Mouse (Mus musculus) urinary bladder, postnatal 14 days (tissue): ENCODE measurements around the gene Akap5.

ENCODE experiments used
- DNase-seq: peaks from one replicate; pipeline ENCODE4 v3.0.0; 2021; ENCODE audit warnings: low spot score

Akap5 gene

GRCm38 (mm10) chr12:76369206-76369977 lies 44.7 kb downstream of the Akap5 start, which contains the start of gene Zbtb25:
TSS of gene Zbtb25 (minus strand) at chr12:76369602.
- peak; percentile 81 for DNase-seq

DNA sequence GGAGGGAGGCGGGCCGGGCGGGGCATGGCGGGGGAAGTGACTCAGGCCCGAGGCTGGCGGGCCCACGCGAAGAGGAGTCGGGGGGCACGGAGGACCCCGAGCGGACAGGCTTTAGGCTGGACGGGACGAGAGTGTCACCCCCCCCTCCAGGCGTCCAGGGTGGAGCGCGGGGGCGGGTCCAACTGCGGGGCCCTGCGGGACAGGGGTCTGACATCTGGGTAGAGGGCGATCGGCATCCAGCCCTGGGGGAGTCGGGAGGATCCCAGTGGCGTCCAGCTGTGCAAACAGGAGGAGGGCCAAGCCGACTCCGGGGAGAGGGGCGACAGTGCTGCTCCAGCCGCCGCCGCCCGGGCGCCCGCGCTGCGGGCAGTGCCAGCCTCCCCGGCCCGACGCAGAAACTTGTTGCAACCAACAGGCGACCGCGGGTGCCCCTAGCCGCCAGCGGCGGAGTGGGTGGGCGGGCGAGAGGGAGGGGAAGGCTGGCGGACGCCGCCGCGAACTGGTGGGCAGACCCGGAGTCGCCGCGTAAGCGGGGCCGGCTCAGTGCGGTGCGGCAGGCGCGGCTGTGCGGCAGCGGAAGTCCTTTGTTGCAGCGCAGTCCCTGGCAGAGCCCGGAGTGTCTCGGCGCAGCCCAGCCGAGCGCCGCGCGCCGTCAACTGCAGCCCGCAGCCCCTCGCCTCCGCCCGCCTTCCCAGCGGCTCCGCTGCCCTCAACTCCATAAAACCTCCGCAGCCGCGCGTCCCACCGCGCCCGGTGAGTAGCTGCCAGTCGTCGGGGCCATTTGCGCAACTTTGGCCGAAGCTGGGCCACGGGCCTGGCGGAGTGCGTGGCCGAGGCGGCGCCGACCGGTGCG lies 45.5 kb downstream of the Akap5 start, which contains the start of gene Zbtb1:
Zbtb1 (plus strand) TSS at position 289 of the 853 bp plus-strand sequence.
- DNase-seq = peak; percentile 81

- DNase-seq = peak; percentile 83
These were observed 46.3 kb downstream of the Akap5 start for GRCm38 (mm10) chr12:76370831-76371571.

DNA sequence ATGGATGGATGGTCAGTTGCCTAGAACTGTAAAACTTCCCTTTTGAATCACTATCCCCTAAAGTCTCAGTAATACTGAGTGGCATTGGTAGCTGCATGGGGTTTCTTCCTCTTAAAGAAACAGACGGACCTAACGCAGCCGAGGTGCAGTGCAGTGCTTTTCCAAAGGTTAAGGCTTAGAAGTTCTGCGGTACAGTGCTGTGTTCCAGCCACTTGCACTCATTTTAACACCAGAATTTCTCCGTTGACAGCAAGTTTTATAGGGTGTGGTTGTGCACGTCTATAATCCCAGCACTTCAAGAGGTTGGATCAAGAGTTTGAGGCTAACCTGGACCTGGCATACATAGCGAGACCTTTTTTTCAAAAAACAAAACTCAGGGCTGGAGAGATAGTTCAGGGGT lies 47.4 kb downstream of the Akap5 start:
- DNase-seq = no peak

GRCm38 (mm10) chr12:76372881-76373818 lies 48.5 kb downstream of the Akap5 start:
- DNase-seq = no peak

GRCm38 (mm10) chr12:76373991-76374390 lies 49.3 kb downstream of the Akap5 start:
- DNase-seq = no peak

DNA sequence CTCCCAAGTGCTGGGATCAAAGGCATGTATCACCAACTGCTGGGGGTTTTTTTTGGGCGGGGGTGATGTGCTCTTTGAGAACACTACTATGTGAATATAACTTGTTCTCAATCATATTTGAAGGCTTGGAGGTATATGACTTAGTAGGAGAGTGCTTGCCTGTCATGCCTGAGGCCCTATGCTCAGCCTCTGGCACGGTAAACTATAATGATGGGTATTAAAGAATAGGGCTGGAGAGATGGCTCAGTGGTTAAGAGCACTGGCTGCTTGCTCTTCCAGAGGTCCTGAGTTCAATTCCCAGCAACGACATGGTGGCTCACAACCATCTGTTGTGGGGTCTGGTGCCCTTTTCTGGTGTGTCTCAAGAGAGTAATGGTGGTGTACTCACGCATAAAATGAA lies 50.2 kb downstream of the Akap5 start:
- DNase-seq = no peak

DNA sequence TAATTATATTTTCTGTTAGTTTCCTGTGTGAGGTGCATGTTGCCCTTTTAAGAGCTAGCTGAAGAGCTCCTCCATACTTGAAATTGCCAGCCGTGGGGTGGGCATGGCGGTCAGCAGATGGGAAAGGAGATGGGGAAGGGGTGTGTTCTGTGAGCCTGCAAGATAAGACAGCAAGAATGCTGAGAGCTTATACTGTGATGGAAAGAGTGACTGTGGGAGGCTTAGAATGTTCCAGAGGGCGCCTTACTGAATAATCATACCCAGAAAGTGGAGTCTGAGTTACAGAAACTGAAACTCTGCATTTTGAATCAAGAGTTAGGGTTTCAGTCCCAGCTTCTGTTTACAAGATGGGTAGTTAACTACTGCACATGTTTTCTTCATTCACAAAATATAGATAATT lies 50.8 kb downstream of the Akap5 start:
- DNase-seq = no peak

- DNase-seq = no peak
These were observed 52.0 kb downstream of the Akap5 start for GRCm38 (mm10) chr12:76376649-76377048.

GRCm38 (mm10) chr12:76377059-76377458 lies 52.4 kb downstream of the Akap5 start:
- DNase-seq = no peak

- no peak for DNase-seq
These were observed 53.0 kb downstream of the Akap5 start for GRCm38 (mm10) chr12:76377726-76378125.

- no peak for DNase-seq
These were observed 53.9 kb downstream of the Akap5 start for GRCm38 (mm10) chr12:76378556-76378955.

- DNase-seq = no peak
These were observed 55.5 kb downstream of the Akap5 start for GRCm38 (mm10) chr12:76380151-76380550.
